Mouse (Mus musculus) liver, adult 2 months (tissue): Measurements from ENCODE around the gene Foxp1.

ENCODE experiments used
- CTCF ChIP-seq: fragments of 200-500 bp; IDR thresholded peaks from 2 replicates; pipeline ENCODE4 v1.5.1; 2011; ENCODE audit warnings: low read depth, low read length, control low read depth
- POLR2A ChIP-seq: fragments of 200-500 bp; IDR thresholded peaks from 2 replicates; pipeline ENCODE4 v1.6.1; 2011; ENCODE audit warnings: low read length, control low read depth; ENCODE audit not compliant: insufficient read depth; ENCODE audit errors: extremely low read depth

GRCm38 (mm10) chr6:99050288-99051006 is 472.1 kb downstream of the Foxp1 start:
- TF ChIP-seq POLR2A (no peak), CTCF (no peak)
